Mouse (Mus musculus) frontal cortex, postnatal 36 days (tissue): Measurements from ENCODE around the gene Ndufb6.

ENCODE experiments used
- DNase-seq, 2 experiments: peaks; one replicate each; pipeline ENCODE4 v3.0.0; 2022; ENCODE audit warnings: low spot score in 2 of 2

Ndufb6 gene

GRCm38 (mm10) chr4:40254385-40255103 is 24.7 kb downstream of the Ndufb6 start:
- no peak for DNase-seq

GRCm38 (mm10) chr4:40253766-40254165 is 25.5 kb downstream of the Ndufb6 start:
- DNase-seq: no peak

GRCm38 (mm10) chr4:40250984-40251383 is 28.2 kb downstream of the Ndufb6 start:
- no peak for DNase-seq

- DNase-seq: no peak
Measured at GRCm38 (mm10) chr4:40244035-40244434, 35.2 kb downstream of the Ndufb6 start.

- no peak for DNase-seq
Measured at GRCm38 (mm10) chr4:40243006-40243405, 36.2 kb downstream of the Ndufb6 start.

- DNase-seq: no peak
Measured at GRCm38 (mm10) chr4:40241928-40242327, 37.3 kb downstream of the Ndufb6 start.

GRCm38 (mm10) chr4:40240272-40240744 is 38.9 kb downstream of the Ndufb6 start:
- DNase-seq: no peak

- no peak for DNase-seq
Measured at GRCm38 (mm10) chr4:40239409-40240271, 39.6 kb downstream of the Ndufb6 start, which contains the start of gene Ddx58. Ddx58 (minus strand) TSS chr4:40239828.

GRCm38 (mm10) chr4:40238483-40239408 is 40.5 kb downstream of the Ndufb6 start:
- no peak for DNase-seq

GRCm38 (mm10) chr4:40236829-40237228 is 42.4 kb downstream of the Ndufb6 start:
- DNase-seq: no peak

- no peak for DNase-seq
Measured at GRCm38 (mm10) chr4:40234256-40234655, 45.0 kb downstream of the Ndufb6 start.

GRCm38 (mm10) chr4:40233062-40233664 is 46.1 kb downstream of the Ndufb6 start:
- DNase-seq: no peak

- DNase-seq: no peak
Measured at GRCm38 (mm10) chr4:40229723-40230122, 49.5 kb downstream of the Ndufb6 start.

GRCm38 (mm10) chr4:40227886-40228285 is 51.3 kb downstream of the Ndufb6 start:
- no peak for DNase-seq

GRCm38 (mm10) chr4:40227131-40227530 is 52.1 kb downstream of the Ndufb6 start:
- no peak for DNase-seq

- no peak for DNase-seq
Measured at GRCm38 (mm10) chr4:40226095-40226494, 53.1 kb downstream of the Ndufb6 start.

- no peak for DNase-seq
Measured at GRCm38 (mm10) chr4:40221876-40222585, 57.2 kb downstream of the Ndufb6 start.

- DNase-seq: no peak
Measured at GRCm38 (mm10) chr4:40221004-40221760, 58.0 kb downstream of the Ndufb6 start.
